Mouse (Mus musculus) small intestine, adult 2 months (tissue): ENCODE data around the gene Olfr287.

ENCODE experiments used
- CTCF ChIP-seq: fragments of 200-500 bp; IDR thresholded peaks from 2 replicates; pipeline ENCODE4 v1.5.1; 2012; ENCODE audit warnings: low read depth, mild to moderate bottlenecking, control low read depth, inconsistent platforms, low read length, moderate library complexity, mixed read lengths; ENCODE audit not compliant: insufficient replicate concordance, insufficient read length; ENCODE audit errors: extremely low read depth
- POLR2A ChIP-seq: fragments of 200-500 bp; IDR thresholded peaks from 2 replicates; pipeline ENCODE4 v1.6.1; 2012; ENCODE audit warnings: low read depth, mild to moderate bottlenecking, control low read depth, inconsistent platforms, low read length, moderate library complexity

GRCm38 (mm10) chr15:98161026-98161805 lies 59.6 kb downstream of the Olfr287 start:
- TF ChIP-seq CTCF (no peak), POLR2A (no peak)
